Mouse (Mus musculus): ENCODE data around the gene Lin7c.
"Not testable (repeated sequence)": the region's sequence is repeated elsewhere in the genome, so short reads cannot be mapped to it uniquely, and the experiment has no call there.

The Lin7c gene

DNA sequence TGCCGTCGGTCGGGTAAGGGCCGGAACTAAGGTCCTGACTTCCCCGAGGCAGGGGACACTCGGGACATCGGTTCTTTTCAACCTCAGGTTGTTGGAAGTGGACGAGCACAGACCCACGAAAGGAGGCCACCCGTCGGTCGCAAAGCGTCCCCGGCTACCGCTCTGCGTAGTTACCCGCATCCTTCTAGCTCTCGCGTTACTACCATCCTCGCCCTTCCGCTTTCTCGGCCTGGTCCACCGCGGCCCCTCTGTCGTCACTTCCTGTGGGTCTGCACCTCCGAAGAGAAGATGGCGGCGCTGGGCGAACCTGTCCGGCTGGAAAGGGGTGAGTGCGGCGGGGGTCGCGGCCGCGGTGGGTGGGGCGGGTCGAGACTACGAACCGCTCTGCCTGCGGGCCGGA is at the start of gene Lin7c:
TSS of gene Lin7c (plus strand) at position 257 of the 400 bp plus-strand sequence.
- DNase-seq (ENCODE audit: extremely low read depth, insufficient read length, low spot score) = peak; percentile 88

DNA sequence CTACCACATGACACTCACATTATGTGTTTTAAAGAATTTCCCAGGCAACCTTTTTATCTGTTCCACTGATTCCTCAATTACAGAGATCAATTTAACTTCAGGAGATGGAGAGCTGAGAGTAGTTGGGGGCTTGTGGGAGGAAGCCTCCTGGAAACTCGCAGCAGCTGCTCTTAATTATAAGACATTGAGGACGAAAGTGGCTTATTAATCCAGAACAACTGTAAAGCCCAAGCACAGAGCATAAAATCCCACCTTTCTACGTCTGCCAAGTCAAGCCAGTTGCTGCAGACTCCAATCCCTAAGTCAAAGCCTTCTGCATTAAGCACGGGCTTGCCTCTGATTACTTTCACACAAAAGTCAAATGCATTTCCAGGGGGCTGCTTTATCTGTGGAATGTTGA is 44.3 kb upstream of the Lin7c start:
- no peak for DNase-seq (ENCODE audit: extremely low read depth, insufficient read length, low spot score)

DNA sequence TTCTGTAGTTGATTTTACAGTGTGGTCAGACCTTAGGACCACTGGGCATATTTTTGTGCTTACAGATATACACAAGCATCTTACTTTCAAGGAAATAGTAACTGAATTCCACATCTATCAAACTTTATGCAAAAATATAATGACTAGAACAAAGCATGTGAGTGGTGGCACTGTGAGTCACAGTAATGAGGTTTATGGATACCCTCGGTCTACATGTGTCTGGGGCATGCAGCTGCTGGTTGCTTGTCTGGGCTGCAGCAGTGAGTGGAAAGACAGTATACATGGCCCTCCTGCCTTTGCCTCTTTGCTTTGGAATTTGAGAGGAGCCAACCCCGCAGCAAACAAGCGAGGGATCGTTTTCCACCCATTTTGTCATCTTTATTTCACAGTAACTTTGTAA is 42.3 kb upstream of the Lin7c start:
- peak; percentile 32 for DNase-seq (ENCODE audit: extremely low read depth, insufficient read length, low spot score)

DNA sequence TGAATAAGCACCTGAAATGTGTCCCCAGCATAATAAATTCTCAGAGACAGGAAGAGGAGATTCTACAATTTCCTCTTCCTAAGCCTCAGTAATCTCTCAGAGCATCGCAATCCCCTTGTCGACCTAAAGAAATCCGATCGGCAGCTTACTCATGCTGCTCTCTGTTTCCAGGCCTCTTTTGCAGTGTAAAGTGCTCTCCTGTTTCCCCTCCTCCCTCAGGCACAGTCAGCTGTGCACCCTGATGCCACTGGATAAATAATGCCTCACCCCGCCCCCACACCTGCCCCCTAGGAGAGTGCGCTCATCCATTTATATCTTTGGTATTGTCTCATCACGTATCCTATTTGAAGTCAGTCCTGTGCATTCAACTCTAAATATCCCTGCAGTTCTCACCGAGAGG is 41.9 kb upstream of the Lin7c start:
- no peak for DNase-seq (ENCODE audit: extremely low read depth, insufficient read length, low spot score)

DNA sequence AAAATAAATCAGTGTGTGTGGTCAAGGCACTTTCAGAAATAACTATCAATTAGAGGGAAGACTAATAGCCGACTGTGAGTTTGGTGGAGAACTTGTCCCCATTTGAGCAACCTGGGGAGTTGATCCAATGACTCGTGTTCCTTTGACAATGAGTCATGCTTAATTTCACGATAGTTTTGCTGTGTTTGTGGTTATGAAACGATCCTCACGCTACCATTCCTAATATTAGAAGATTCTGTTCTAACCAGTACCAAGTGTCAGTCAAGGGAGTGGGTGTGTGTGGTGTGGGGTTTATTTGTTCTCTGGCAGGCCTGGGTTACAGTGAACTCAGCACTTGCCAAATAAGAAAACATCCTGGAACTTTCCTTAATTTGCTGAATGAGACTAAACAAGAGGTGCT is 35.1 kb upstream of the Lin7c start:
- peak; percentile 41 for DNase-seq (ENCODE audit: extremely low read depth, insufficient read length, low spot score)

DNA sequence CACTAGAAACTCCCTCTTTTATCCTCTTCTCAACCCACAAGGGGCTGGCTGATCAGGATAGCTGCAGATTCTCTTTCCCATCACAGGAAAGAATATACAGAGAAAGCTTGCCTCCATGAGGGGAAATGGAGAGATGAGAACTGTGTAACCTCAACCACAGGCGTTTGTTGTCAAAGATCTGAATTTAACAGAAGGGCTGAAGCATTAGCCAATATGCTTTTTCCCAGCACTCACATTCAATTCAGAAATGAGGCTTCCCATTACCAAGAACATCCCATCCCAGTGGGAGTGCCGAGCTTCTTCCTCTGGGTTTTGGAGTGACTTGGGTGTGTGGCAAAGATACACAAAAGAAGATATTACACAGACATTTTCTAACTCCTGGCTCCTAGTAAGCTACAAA is 31.0 kb upstream of the Lin7c start:
- no peak for DNase-seq (ENCODE audit: extremely low read depth, insufficient read length, low spot score)

DNA sequence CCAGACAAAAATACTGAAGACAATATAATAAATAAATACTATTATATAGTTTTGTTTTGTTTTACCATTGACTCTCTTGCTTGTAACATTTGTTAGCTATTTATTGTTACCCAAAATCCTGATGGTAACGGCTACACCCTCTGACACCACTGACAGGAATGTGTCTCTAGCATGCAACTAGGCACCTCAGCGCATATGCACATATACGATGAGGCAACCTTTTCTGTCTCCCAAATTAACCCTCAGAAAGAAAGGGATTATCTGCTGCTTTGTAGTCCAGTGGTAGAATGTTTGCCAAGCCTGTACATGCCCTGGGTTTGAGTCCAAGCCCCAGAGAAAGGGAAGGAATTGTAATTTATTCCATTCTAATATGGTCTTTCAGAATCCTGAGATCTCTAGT is 29.8 kb upstream of the Lin7c start:
- DNase-seq (ENCODE audit: extremely low read depth, insufficient read length, low spot score) = no peak

DNA sequence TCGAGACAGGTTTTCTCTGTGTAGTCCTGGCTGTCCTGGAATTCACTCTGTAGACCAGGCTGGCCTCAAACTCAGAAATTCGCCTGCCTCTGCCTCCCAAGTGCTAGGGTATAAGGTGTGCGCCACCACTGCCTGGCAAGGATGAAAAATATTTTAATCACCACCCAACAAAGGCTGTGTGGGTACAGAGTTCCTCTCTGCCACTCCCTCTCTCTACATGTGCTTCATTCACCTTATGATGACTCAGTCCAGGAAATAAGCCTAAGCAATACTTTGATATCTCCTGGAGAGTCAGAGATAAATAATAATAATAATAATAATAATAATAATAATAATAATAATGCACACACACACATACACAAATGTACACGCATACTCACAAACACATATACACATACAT is 11.2 kb upstream of the Lin7c start:
- DNase-seq (ENCODE audit: extremely low read depth, insufficient read length, low spot score) = not testable (repeated sequence)

DNA sequence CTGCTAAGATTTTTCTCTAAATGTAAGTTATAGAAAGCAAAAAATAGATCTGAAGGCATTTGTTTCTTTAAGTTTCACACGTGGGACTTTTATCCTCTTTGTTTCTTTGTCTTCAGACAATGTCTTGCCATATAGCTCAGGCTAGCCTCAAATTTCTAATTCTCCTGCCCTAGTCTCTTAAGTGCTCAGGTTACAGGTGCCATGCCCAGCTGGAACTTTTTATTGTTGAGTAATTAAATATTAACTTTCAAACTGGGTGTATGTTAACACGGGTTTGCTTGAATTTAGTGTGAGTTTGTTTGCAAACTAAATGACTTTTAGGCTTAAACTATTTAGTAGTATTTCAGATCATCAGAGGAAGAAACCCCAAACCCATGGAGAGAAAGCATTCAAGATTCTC is 9.5 kb upstream of the Lin7c start:
- no peak for DNase-seq (ENCODE audit: extremely low read depth, insufficient read length, low spot score)

DNA sequence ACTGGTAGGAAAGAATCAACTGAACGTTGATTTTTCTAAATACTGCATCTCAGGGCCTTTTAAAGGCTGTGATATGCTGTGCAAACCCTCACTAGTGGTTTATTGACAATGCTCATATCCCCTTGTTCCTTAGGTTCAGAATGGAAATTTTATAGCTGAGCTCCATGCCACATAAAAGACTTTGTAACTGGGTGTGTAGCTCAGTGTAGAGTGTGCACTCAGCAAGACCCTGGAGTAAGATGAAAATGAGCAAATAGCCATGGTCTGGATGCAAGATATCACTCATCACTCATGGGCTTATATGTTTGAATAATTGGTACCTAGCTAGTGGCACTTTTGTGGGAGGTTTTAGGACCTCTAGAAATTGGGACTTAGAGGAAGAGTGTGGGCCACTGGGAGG is 9.0 kb upstream of the Lin7c start:
- no peak for DNase-seq (ENCODE audit: extremely low read depth, insufficient read length, low spot score)

DNA sequence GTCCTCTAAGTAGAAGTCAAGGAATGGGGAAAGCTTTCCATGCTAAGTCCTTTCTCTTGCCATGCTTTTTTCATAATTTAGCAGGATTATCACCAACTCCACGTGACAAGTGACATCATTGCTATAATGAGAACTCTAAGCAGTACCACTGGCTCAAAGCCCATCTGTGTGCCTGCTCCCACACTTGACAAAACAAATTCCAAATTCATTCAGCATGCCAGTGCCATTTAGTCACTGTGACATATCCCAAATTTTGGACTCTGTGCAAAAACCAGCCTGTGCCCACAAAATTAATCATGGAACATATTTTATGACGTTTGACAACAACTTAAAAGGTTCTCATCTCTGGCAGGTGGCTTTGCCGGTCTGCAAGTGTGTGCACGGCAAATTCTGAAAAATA is 6.5 kb upstream of the Lin7c start:
- peak; percentile 73 for DNase-seq (ENCODE audit: extremely low read depth, insufficient read length, low spot score)

DNA sequence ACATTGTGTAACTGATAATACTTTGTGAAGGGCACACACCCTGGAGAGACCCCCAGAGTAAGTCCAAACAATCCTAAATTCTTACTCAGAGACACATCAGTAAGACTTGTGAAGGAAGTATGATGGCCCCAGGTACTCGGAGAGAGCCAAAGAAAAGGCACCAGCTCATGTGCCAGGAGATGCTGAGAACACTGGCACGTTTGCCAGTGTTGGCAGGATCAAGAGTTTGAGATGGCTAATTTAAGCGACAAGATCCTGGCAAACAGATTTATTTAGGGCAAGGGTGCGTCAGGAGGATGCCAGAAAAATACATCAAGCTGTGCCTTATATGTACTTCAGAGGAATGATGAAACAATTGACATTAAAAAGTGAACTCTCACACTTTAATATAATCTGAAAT is 6.1 kb upstream of the Lin7c start:
- no peak for DNase-seq (ENCODE audit: extremely low read depth, insufficient read length, low spot score)

DNA sequence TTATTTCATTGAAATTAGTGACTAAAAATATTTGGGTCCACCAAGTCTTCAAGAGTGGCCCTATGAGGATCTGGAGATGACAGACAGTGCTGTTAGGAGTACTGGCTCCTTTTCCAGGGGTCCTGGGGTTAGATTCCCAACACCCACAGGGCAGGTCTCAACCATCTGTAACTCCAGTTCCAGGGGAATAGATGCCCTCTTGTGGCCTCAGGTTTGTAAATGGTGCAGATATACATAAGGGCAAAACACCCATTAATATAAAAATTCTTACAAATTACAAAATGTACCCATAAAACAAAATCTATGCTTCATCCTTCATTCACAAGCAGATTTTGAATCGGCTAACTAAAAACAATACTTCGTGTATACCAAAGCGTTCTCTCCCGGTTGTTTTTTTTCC is 585 bp upstream of the Lin7c start:
- DNase-seq (ENCODE audit: extremely low read depth, insufficient read length, low spot score) = no peak

DNA sequence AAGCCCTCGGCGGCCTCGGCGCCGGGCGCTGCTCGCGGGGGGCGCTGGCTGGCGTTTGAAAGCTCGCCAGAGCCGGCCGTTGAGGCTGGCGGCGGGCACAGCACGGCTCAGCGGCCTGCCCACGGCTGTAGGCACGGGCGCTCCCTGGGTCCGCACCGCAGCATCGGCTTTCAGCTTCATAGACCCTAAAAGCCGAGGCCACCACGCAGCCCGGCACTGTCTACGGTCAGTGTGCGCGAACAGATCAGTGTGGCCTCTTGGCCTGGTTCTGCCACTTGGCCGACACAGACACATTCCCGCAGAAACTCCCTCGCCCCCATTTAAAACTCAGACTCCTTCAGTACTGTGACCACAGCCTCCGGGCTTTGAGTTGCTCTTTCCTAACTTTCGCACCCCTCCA is 378 bp downstream of the Lin7c start:
- DNase-seq (ENCODE audit: extremely low read depth, insufficient read length, low spot score) = no peak

DNA sequence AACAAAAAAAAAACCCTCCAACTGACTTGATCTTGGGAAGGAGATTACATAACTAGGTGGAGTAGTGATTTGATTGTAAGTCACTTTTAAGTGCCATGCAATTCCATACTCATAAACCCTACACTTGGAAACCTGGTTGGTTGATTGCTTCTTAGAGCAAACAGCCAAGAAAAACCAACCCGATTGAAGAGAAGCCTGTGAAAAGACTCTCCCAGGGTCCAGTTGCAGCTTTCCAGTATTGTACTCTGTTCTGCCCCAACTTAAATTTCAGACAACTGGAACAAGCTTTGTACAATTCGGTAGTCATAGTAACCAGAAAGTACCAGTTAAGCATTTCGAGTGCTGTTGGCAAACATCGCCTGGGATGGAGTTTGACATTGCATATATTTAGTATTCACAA is 818 bp downstream of the Lin7c start:
- DNase-seq (ENCODE audit: extremely low read depth, insufficient read length, low spot score) = no peak

DNA sequence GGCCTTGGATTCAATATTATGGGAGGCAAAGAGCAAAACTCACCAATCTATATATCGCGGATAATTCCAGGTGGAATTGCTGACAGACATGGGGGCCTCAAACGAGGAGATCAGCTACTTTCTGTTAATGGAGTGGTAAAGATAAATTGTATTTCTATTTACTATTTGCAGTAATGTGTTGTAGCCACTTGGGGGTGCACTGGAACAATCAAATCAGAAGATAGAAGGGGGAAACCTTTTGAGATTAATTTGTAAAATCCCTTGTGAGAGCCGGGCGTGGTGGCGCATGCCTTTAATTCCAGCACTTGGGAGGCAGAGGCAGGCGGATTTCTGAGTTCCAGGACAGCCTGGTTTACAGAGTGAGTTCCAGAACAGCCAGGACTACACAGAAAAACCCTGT is 5.7 kb downstream of the Lin7c start:
- no peak for DNase-seq (ENCODE audit: extremely low read depth, insufficient read length, low spot score)

DNA sequence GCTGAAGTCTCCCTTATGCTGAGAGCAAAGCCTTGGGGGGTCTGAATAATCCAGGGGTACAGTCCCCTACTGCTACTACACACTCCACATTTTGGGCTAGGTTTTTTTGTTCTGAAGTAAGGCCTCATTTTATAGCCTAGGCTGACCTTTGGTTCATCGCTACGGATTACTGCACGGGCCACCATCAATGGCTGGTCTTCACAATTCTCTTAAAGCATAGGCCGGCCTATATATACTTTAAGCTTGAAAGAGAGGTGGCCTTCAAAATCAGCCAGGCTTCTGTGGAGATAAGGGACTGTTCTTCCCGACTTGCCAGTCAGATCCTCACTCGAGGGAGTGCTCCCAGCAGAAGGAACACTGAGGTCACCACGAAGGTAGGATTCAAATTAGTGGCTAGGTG is 12.2 kb downstream of the Lin7c start:
- no peak for DNase-seq (ENCODE audit: extremely low read depth, insufficient read length, low spot score)

DNA sequence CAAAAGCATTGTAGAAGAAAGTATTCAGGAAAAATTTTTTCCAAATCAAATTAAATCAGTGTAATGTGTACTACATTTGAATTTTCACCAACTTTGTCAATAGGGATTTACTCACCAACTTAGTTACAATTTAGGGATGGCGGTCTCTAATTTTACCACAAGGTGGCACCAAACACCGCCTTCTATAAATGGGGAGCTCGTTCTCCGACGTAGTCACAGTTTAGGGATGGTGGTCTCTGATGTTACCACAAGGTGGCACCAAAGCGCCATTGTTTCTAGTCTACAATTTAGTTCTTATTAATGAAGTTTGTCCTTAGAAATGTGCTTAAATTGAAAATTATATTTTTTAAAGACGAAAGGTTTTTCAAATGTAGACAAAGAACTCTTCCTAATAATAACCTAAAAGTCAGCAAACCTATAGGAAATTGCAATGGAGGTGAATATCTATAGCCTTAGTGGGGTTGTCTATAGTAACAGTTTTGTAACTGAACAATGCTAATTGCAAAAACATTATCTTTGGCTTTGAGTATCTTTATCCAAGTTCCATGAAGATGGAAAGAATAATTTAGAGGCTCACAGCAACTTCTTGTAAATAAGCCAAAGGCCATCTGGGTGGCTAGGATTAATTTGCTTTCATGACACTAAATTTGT is 13.6 kb downstream of the Lin7c start:
- peak; percentile 41 for DNase-seq (ENCODE audit: extremely low read depth, insufficient read length, low spot score)

DNA sequence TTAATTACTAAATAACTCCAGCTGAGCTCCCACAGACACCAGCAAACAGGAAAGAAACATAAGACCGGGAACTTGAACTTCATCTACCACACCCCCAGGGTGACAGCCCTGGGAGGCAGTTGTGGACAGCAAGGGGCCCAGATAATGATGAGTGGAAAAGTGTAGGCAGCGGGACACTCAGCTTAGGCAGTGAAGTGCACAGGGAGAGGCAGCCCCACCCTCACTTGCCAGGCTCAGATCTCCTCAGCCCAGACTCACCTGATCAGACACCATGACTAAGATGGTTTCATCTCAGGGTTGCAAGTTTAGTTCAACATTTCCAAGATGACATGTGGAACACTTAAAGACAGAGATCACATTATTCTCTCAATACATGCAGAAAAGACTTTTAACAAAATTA is 18.5 kb downstream of the Lin7c start:
- DNase-seq (ENCODE audit: extremely low read depth, insufficient read length, low spot score) = no peak

DNA sequence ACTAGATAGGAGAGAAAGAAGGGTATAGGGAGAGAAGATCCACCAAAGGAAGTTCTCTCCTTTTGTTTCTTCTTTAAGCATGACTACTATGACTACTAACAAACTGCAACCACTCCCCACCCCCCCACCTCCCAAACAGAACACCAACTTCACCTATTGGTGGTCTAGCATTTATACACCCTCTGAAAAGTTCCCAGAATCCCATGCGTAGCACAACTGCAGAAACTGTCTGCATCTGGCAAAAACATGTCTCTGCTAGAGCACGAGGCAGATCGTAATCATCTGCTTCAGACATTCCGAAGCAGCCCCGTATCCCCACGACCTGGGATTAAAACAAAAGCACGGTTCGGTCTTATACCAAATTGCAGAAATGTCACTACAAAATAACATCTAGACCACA is 21.6 kb downstream of the Lin7c start:
- DNase-seq (ENCODE audit: extremely low read depth, insufficient read length, low spot score) = no peak

DNA sequence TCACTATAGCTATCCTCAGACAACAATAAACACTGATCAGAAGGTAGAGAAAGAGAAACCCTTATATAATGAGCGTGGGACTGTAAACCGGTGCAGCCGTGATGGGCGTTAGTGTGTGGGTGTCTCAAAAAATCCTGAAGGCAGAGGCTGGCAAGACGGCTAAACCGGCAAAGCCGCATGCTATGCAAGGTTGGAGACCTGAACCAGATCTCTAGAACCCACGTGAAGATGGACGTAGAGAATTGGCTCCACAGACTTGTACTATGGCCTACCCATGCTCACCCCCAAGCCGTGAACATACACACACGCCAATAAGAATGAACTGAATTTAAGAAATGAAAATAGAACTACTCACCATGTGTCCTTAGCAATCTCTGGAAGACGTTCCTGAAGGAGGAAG is 22.1 kb downstream of the Lin7c start:
- no peak for DNase-seq (ENCODE audit: extremely low read depth, insufficient read length, low spot score)

DNA sequence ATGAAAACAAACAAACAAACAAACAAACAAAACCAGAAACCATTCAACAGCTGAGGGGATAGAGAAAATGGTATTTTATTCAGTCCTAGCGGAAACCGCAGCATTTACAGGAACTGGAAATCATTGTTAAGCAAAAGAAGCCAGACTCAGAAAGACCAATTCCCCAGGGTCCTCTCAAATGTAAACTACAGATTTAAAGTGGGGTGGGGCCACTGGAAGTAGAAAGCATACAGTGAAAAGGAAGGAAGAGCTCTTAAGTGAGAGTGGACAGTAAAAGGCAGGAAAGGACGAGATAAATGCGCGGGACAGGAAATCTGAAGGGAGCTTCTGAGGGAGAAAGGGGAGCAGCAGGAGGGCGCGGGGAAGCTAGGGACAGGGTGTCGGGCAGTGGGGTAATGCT is 22.6 kb downstream of the Lin7c start:
- DNase-seq (ENCODE audit: extremely low read depth, insufficient read length, low spot score) = no peak

DNA sequence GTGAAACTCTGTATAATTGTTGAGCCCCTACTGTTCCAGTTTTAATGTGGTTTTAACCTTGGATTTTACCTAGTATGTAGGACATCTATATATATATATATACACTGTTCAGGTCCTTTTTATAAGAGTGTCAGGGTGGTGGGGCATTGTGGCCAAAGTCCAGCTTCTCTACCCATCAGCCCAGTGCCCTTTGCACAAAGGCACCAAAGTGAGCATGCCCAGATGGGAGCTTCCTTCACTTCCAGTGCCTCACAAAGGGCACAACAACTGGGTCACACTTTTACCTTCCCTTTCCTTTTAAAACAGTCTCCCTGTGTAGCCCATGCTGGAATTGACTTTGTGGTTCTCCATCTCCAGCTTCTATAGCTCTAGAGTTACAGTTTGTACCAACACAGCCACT is 23.9 kb downstream of the Lin7c start:
- no peak for DNase-seq (ENCODE audit: extremely low read depth, insufficient read length, low spot score)

Data from 3134 (cell line).